Mouse (Mus musculus) left cerebral cortex, adult 8-10 months (tissue): ENCODE data around the gene Gsto1. TPM values are rescaled to one million over a fixed set of nuclear protein-coding genes. Genes with fewer than 3 reads are reported as not detected.

ENCODE experiments used
- total RNA-seq, 4 experiments: library from RNA; stranded (reverse); gene quantifications; 2 replicates each; pipeline ENCODE4 v1.2.4; 2022

The Gsto1 gene
- total RNA-seq, 4 experiments from 2014 or later = 47.5 to 55.8 (median 51.4) TPM

Other genes with a start within 250 kb of the Gsto1 start
- under 1 TPM; 0.33 to 0.74 (median 0.47) TPM for gene Col17a1, start 162.9 kb upstream of the Gsto1 start, total RNA-seq
- gene Sfr1, start 123.3 kb upstream of the Gsto1 start, total RNA-seq = 10 to 100 TPM; 88.3 to 92.5 (median 89.9) TPM
- gene Gsto2, start 10.6 kb downstream of the Gsto1 start, total RNA-seq = 1 to 10 TPM; 1.5 to 2.6 (median 2.2) TPM
- 1 to 10 TPM in 2 of 4 experiments, under 1 TPM in 2; 0.46 to 1.2 (median 0.99) TPM for gene Cfap43, start 64.3 kb downstream of the Gsto1 start, total RNA-seq
- 1 to 10 TPM in 2 of 4 experiments, under 1 TPM in 2; 0.74 to 1.7 (median 1.2) TPM for gene Itprip, start 64.3 kb downstream of the Gsto1 start, total RNA-seq
- under 1 TPM; 0.15 to 0.39 (median 0.36) TPM for gene Cfap58, start 82.7 kb downstream of the Gsto1 start, total RNA-seq